Mouse (Mus musculus) thymus, postnatal 0 days (tissue): ENCODE data around the gene Map3k15. TPM values are rescaled to one million over a fixed set of nuclear protein-coding genes. Genes with fewer than 3 reads are reported as not detected.

Experiments
- DNase-seq: peaks from one replicate; pipeline ENCODE4 v3.0.0-alpha.2; 2015; ENCODE audit warnings: low spot score
- polyA plus RNA-seq: library from polyadenylated mRNA; unstranded; fragments of >200 nt; fragmentation: Nextera tagmentation; extraction: Ambion mirVana; gene quantifications from 2 replicates; pipeline ENCODE4 v1.2.1, GENCODE M21; 2015

Gene Map3k15
- polyA plus RNA-seq, 1 experiment from 2014 or later: 0.34 TPM

GRCm38 (mm10) chrX:160134136-160134843 lies 146.1 kb downstream of the Map3k15 start:
- DNase-seq: no peak

DNA sequence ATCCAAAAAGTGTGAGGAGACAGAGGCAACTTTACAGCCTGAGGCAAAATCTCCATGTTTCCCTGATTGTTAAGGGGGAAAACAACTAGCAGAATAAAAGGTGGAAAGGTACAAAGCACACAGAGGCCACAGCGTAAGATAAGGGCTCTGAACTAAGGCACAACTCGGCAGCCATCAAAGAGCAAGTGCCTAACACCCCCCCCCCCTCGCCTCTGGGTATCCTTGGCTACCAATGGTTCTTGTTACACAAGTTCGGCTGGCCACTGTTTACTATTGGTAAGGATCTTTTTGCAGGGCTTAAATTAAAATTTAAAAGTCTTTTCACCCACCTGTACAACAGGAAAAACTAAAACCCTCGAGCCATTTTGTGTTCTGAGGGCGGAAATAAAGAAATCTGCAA lies 147.5 kb downstream of the Map3k15 start:
- DNase-seq: no peak

- DNase-seq: peak; percentile 67
These were observed 147.9 kb downstream of the Map3k15 start for GRCm38 (mm10) chrX:160136153-160136552.

DNA sequence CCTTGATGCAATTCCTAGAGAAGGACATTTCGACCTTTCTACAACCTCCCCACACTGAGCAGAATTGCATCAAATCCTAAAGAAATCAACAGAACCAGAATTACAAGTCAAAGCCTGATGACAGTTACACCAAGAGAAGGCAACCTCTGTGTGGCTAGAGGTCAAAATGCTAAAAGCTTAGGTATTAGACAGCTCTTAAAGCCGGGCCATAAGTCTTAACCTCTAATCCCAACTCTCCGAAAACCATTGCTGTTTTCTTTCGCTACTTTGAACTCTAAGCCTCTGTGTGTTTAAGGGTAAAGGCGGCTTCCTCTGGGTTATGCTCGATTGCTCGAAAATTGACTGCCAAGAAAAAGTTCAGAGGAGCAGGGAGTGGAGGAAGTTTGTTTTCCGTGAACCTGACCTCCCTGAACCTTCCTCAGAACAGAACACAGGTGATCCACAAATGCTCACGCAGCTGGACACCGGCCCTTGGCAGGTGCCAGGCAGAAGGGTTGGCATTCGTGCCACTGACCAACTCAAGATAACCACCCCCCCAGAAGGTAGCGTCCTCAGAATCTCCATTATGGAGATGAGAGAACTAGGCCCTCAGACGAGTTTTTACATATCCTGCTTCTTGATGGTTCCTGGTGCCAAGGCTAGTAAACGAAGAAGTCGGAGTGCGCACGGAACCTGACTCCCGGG lies 149.1 kb downstream of the Map3k15 start:
- peak; percentile 28 for DNase-seq

DNA sequence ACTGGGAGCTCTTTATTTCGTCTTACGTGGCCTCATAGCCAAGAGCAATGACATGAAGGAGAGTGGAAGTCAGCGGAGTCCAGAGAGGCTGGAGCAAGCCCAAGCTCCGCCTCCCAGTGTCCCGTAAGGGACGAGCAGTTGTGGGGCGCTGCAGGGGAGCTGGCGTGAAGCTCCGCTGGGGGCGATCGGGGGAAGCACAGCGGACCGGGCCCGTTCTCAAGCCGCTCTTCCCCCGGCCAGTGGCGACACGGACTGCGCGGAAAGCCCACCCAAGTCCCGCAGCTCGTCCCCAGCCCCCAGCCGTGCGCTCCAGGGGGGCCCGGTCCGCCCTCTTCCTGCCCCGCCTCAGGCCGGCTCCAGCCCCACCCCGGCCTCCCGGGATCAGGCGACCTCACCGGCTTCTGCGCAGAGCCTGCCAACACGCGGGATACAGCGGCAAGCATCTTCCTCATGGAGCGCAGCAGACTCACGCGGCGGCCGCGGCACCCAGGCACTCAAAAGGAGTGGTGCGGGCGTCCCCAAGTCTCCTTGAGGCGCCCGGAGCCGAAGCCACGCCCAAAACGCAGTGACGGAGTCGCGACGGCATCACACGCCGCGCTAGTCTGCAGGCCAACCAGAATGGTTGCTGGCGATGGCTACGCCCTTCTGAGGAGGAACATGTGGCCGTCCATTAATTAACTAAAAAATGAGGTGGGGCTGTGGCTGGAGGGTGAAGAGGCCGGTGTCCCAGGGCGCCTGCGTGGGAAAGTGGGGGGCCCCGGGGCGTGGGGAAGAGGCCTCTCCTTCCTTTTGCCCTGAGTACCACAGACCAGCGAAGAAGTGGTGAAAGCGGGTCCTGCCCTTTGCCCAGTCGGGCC lies 149.9 kb downstream of the Map3k15 start, which contains the start of gene Pdha1:
Gene Pdha1, minus strand, starts transcription at position 553 of the 857 bp plus-strand sequence.
- peak; percentile 82 for DNase-seq

- DNase-seq: no peak
These were observed 158.6 kb downstream of the Map3k15 start for GRCm38 (mm10) chrX:160146806-160147205.

- DNase-seq: no peak
These were observed 159.2 kb downstream of the Map3k15 start for GRCm38 (mm10) chrX:160147406-160147805.

- no peak for DNase-seq
These were observed 160.6 kb downstream of the Map3k15 start for GRCm38 (mm10) chrX:160148859-160149258.

GRCm38 (mm10) chrX:160153147-160153815 lies 165.0 kb downstream of the Map3k15 start:
- peak; percentile 9 for DNase-seq

DNA sequence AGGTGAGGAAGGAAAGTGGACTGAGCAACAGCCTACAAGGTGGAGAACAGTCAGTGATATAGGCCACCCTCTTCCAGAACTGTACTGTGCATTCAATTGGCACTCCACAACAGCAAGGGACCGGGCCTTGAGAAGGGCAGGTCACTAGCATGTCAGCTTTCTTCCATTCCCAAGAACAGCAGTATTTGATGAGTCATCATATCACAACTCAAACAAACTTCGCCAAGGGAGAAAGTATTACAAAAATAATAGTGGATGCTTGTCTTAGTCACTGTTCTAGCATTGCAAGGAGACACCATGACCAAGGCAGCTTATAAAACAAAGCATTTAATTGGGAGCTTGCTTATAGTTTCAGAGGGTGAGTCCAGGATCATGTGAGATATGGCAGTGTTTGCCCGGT lies 176.0 kb downstream of the Map3k15 start:
- no peak for DNase-seq

- DNase-seq: no peak
These were observed 178.2 kb downstream of the Map3k15 start for GRCm38 (mm10) chrX:160166246-160166985.

- DNase-seq: peak; percentile 51
These were observed 181.9 kb downstream of the Map3k15 start for GRCm38 (mm10) chrX:160170150-160170549.

Other genes starting within 250 kb of the Map3k15 start
- gene Pdha1, start 150.0 kb downstream of the Map3k15 start, polyA plus RNA-seq: 120 and 121 TPM in 2 replicates